Mouse (Mus musculus): ENCODE measurements around the gene Cxcl15. TPM values are rescaled to one million over a fixed set of nuclear protein-coding genes. Genes with fewer than 3 reads are reported as not detected.

The Cxcl15 gene
- total and polyA plus RNA-seq, 2 experiments from 2014 or later, result not detected

DNA sequence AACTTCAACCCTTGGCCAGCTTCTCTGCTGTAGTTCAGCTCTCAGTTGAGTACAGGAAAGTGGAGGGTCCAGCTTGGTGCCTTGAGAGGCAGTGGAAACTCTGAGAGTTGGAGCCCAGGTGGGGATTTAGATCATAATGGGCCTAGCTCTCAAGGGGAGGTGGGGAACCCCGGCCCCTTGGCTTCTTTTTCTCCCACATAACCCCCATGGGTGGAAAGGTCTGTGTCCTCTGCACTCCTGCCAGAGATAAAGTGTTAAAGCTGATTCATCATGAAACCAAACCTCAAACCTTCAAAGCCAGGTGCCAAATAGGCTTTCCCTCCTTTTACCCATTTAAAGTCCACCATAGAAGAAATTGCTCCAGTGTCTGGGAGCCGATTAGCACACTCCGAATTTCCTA lies 32.5 kb upstream of the Cxcl15 start:
- no peak for DNase-seq
- H3K4me1 ChIP-seq (ENCODE audit: insufficient read depth), result 0 out of 2 replicates have a peak, but pooled peaks cover 3% of the 10 kb centered on the region
- H3K4me2 ChIP-seq (ENCODE audit: low read depth), result no peak overlapping the region
- peaks cover 6% of the 10 kb centered on the region; the same call in 1 of the 2 replicates for H3K27me3 ChIP-seq (ENCODE audit: insufficient read depth, low read length)
- ATAC-seq, result no peak
- no peaks in the 10 kb centered on the region for H3K9me3 ChIP-seq (ENCODE audit: low read length)
- H3K4me3 ChIP-seq (ENCODE audit: low read depth, low read length), result no peak overlapping the region
- H3K9ac ChIP-seq, result no peak overlapping the region
- no peak overlapping the region for H3K27ac ChIP-seq (ENCODE audit: low read depth, low read length)
- no peak for TF ChIP-seq CTCF (IDR thresholded peaks at IDR 0.05; ENCODE audit: low read depth)
- H3K36me3 ChIP-seq (ENCODE audit: insufficient read depth), result no peaks in the 10 kb centered on the region
- WGBS, result 90% methylated on average over 3 of the region's 3 CpGs

DNA sequence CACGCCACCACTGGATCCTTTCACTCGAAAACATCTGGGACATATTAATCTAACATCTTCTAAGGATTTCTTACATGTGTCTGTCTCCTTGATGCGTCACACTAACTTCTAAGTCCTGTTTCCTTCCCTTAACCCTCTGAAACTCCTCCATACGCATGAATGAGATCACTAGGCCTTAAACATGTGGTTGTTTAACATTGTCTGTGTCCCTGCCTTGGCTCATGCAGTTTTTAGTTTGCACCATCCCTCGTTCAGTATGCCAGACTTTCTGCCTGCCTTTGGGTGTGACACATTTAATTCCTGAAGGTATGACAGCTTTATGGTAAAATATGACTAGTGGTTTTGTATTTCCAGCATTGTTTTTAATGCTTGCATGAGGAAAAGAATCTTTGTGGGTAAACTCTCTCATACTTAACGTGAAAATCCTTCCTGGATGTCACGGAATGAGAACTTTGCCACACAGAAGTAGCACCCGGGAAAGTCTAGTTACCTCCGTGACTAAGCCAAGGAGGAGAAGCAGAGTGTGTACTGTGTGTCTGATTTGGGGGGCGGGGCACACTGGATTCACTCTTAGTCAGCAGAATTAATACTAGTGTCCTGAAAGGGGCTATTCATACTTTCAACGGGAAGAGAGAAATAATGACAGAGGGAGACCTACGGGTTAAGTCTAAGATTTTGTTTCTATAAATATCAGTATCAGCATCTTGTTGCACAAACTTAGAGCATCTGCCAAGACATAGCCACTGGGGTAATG lies 30.2 kb upstream of the Cxcl15 start:
- no peak overlapping the region for H3K4me3 ChIP-seq (ENCODE audit: low read depth, low read length)
- H3K9ac ChIP-seq, result no peak overlapping the region
- H3K27ac ChIP-seq (ENCODE audit: low read depth, low read length), result no peak overlapping the region
- H3K4me1 ChIP-seq (ENCODE audit: insufficient read depth), result 0 out of 2 replicates have a peak, but pooled peaks cover 3% of the 10 kb centered on the region
- TF ChIP-seq CTCF (IDR thresholded peaks at IDR 0.05; ENCODE audit: low read depth), result no peak
- no peak overlapping the region for H3K4me2 ChIP-seq (ENCODE audit: low read depth)
- H3K27me3 ChIP-seq (ENCODE audit: insufficient read depth, low read length), result peaks cover 2% of the 10 kb centered on the region; the same call in 1 of the 2 replicates
- no peaks in the 10 kb centered on the region for H3K36me3 ChIP-seq (ENCODE audit: insufficient read depth)
- 77% methylated on average over 12 of the region's 12 CpGs for WGBS
- DNase-seq (no peak), ATAC-seq (no peak)
- no peaks in the 10 kb centered on the region for H3K9me3 ChIP-seq (ENCODE audit: low read length)

DNA sequence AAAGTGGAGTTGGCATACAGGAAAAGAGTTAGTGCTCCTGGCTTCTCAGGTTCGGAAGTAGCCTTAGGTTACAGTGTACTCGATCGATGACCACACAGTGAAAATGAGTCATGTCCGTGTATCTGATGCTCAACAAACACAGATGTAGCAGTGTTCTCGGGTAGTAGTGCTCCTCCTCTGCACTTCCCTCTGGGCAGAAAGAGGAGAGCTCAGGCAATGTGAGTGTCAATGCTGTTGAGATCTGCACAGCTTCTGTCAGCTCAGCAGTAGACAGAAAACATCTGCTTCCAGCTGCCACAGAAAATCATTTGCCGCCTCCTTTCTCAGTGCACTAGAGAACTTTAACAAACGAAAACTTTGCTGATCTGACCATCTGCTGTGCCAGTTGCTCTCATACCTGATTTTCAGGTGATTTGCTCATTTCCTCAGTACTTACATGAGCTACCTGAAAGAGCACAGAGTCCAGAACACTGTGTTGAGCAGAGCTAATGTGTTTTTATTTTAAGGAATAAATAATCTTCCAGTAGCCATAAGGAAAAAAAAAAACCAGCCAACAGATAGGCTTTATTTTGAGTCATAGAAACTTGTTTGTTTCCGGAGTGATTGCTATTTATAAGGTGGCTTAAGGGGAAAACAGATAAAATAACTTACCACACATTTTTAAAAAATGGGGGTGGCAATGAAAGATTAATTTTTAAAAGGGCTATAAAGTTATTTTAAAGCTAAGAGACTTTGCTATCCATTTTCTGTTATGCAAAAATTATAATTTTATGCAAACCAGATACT lies 28.3 kb upstream of the Cxcl15 start:
- Histone ChIP-seq H3K4me3 (ENCODE audit: low read depth, low read length) (no peak overlapping the region), H3K36me3 (ENCODE audit: insufficient read depth) (no peaks in the 10 kb centered on the region), H3K4me1 (ENCODE audit: insufficient read depth) (no peaks in the 10 kb centered on the region), H3K4me2 (ENCODE audit: low read depth) (no peak overlapping the region), H3K9me3 (ENCODE audit: low read length) (no peaks in the 10 kb centered on the region), H3K27ac (ENCODE audit: low read depth, low read length) (no peak overlapping the region), H3K9ac (no peak overlapping the region), H3K27me3 (ENCODE audit: insufficient read depth, low read length) (no peaks in the 10 kb centered on the region; the same call in 1 of the 2 replicates)
- 79% methylated on average over 8 of the region's 8 CpGs for WGBS
- ATAC-seq, result no peak
- TF ChIP-seq CTCF (IDR thresholded peaks at IDR 0.05; ENCODE audit: low read depth), result no peak
- DNase-seq, result no peak

DNA sequence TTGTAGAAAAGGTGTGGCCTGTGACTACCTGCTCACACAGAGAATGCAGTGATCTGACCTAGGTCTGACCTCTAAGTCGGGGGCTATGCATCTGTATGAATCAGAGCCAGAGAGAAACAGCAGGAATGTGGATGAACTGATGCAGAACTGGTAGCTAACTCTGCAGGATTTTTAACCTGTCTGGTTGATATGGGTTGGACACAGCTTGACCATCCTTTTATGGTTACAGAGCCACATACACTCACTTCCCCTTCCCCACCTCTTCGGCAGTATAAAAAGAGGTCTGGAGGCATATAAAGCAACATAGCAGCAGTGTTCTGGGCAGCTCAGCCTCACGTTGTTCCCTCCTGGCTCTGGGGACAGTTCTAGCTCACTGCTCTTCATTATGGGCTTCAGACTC lies 26.1 kb upstream of the Cxcl15 start, which contains the start of gene Ppbp:
Ppbp (plus strand) TSS at position 301 of the 400 bp plus-strand sequence.
- Histone ChIP-seq H3K4me3 (ENCODE audit: low read depth, low read length) (no peak within 1 kb of the TSS), H3K36me3 (ENCODE audit: insufficient read depth) (no peaks in the 10 kb centered on the region), H3K9ac (no peak within 1 kb of the TSS), H3K27ac (ENCODE audit: low read depth, low read length) (no peak within 1 kb of the TSS), H3K4me1 (ENCODE audit: insufficient read depth) (no peaks in the 10 kb centered on the region), H3K27me3 (ENCODE audit: insufficient read depth, low read length) (no peaks in the 10 kb centered on the region), H3K4me2 (ENCODE audit: low read depth) (no peak within 1 kb of the TSS), H3K9me3 (ENCODE audit: low read length) (no peaks in the 10 kb centered on the region)
- no peak for TF ChIP-seq CTCF (IDR thresholded peaks at IDR 0.05; ENCODE audit: low read depth)
- DNase-seq, result no peak
- ATAC-seq, result no peak
- WGBS, result 72% methylated on average over 3 of the region's 3 CpGs

DNA sequence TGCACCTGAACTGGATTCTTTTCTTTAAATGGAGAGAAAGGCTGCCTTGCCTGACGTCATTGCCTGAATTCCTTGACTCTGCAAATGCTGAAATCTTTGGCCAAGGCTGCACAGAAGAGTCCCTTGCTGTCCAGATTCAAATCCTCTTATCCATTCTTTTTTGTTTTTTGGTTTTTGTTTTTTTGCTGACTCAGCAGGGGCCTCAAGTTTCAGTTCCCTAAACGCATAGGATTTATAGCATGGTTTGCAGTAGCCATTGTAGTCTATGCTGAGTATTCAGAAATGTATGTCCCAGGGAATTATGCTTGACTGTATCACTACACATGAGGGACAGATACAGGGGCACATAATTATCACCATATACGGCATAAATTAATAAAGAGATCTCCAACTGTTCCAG lies 23.0 kb upstream of the Cxcl15 start:
- WGBS, result 71% methylated on average over 3 of the region's 3 CpGs
- H3K4me2 ChIP-seq (ENCODE audit: low read depth), result no peak overlapping the region
- no peaks in the 10 kb centered on the region for H3K4me1 ChIP-seq (ENCODE audit: insufficient read depth)
- H3K27me3 ChIP-seq (ENCODE audit: insufficient read depth, low read length), result no peaks in the 10 kb centered on the region
- H3K36me3 ChIP-seq (ENCODE audit: insufficient read depth), result no peaks in the 10 kb centered on the region
- H3K9me3 ChIP-seq (ENCODE audit: low read length), result no peaks in the 10 kb centered on the region
- TF ChIP-seq CTCF (IDR thresholded peaks at IDR 0.05; ENCODE audit: low read depth), result no peak
- no peak overlapping the region for H3K27ac ChIP-seq (ENCODE audit: low read depth, low read length)
- no peak overlapping the region for H3K9ac ChIP-seq
- no peak overlapping the region for H3K4me3 ChIP-seq (ENCODE audit: low read depth, low read length)
- ATAC-seq (no peak), DNase-seq (no peak)

DNA sequence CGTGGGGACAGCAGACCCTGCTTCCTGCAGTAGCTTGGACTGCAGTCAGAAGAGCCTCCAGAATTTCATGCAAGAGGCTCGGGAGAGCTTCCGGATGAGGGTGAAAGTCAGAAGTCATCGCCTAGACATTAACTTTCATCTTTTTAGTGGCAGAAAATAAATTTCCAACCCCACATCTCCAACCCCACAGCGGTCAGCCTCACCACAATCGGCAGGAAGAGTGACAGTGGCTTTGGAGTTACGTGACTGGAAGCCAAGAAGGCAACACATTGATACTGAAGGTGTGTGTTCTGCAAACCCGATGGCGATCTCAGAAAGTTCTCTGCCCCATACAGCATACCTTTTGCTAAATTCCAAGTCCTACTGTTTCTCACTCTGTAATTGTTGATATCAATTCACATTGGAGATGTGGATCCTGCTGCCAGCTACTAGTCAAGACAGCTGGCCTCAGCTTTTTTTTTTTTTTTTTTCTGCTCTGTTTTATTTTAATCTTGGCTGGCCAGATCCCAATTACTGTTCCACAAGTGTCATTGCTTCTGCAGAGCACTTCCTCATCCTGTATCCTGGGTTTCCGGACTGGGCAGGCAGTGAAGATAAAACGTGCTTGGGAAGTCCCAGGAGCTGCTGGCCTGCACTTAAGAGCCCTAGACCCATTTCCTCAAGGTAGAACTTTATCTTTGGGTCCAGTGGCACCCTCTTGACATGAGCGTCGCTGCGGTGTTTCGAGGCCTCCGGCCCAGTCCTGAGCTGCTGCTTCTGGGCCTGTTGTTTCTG lies 22.3 kb upstream of the Cxcl15 start, which contains the start of gene Pf4:
Pf4 (plus strand) TSS at position 556 of the 774 bp plus-strand sequence.
- Histone ChIP-seq H3K9ac (no peak within 1 kb of the TSS), H3K9me3 (ENCODE audit: low read length) (no peaks in the 10 kb centered on the region), H3K27ac (ENCODE audit: low read depth, low read length) (no peak within 1 kb of the TSS), H3K27me3 (ENCODE audit: insufficient read depth, low read length) (no peaks in the 10 kb centered on the region), H3K4me2 (ENCODE audit: low read depth) (no peak within 1 kb of the TSS), H3K4me3 (ENCODE audit: low read depth, low read length) (no peak within 1 kb of the TSS), H3K36me3 (ENCODE audit: insufficient read depth) (no peaks in the 10 kb centered on the region), H3K4me1 (ENCODE audit: insufficient read depth) (no peaks in the 10 kb centered on the region)
- no peak for TF ChIP-seq CTCF (IDR thresholded peaks at IDR 0.05; ENCODE audit: low read depth)
- ATAC-seq (no peak), DNase-seq (no peak)
- WGBS, result 91% methylated on average over 16 of the region's 16 CpGs

All from forebrain, postnatal 0 days (tissue).